Mouse (Mus musculus) C2C12 (cell line): ENCODE measurements around the gene Mgll. TPM values are rescaled to one million over a fixed set of nuclear protein-coding genes. Genes with fewer than 3 reads are reported as not detected.

Experiments used
- H3K27me3 ChIP-seq: one replicate; pipeline ENCODE4 v1.6.1; 2011; ENCODE audit not compliant: control insufficient read depth, insufficient read depth, insufficient read length
- H3K36me3 ChIP-seq: one replicate; pipeline ENCODE4 v1.6.1; 2011; ENCODE audit not compliant: control insufficient read depth, insufficient read depth
- H3K4me3 ChIP-seq: one replicate; pipeline ENCODE4 v1.5.1; 2011; ENCODE audit warnings: mild to moderate bottlenecking, control low read depth; ENCODE audit not compliant: poor library complexity, insufficient read depth, severe bottlenecking
- H3K79me2 ChIP-seq: one replicate; pipeline ENCODE4 v1.6.1; 2011; ENCODE audit not compliant: control insufficient read depth, insufficient read depth
- H3K79me3 ChIP-seq: one replicate; pipeline ENCODE4 v1.6.1; 2011; ENCODE audit warnings: low read depth, control low read depth
- H3ac ChIP-seq: one replicate; pipeline ENCODE3; 2011; ENCODE audit warnings: low read depth; ENCODE audit not compliant: control insufficient read depth, insufficient read length
- CEBPB ChIP-seq: IDR thresholded peaks from one replicate; pipeline ENCODE4 v1.6.1; 2011; ENCODE audit warnings: low read depth, mild to moderate bottlenecking, control low read depth, moderate library complexity
- CTCF ChIP-seq: IDR thresholded peaks from one replicate; pipeline ENCODE4 v1.5.1; 2011; ENCODE audit not compliant: control insufficient read depth, insufficient read depth, insufficient read length
- FOSL1 ChIP-seq: IDR thresholded peaks from one replicate; pipeline ENCODE4 v1.8.0; 2011; ENCODE audit warnings: mild to moderate bottlenecking, low read length; ENCODE audit not compliant: poor library complexity, insufficient read depth, severe bottlenecking
- MAX ChIP-seq: IDR thresholded peaks from one replicate; pipeline ENCODE4 v1.6.1; 2011; ENCODE audit warnings: mild to moderate bottlenecking, control low read depth
- MYOD1 ChIP-seq: IDR thresholded peaks from one replicate; pipeline ENCODE4 v1.6.1; 2011; ENCODE audit warnings: low read depth; ENCODE audit not compliant: control insufficient read depth, insufficient read length
- MYOG ChIP-seq: IDR thresholded peaks from one replicate; pipeline ENCODE4 v1.6.1; 2011; ENCODE audit not compliant: control insufficient read depth, insufficient read length; ENCODE audit errors: extremely low read depth
- USF1 ChIP-seq: IDR thresholded peaks from one replicate; pipeline ENCODE4 v1.6.1; 2011; ENCODE audit warnings: low read depth, mild to moderate bottlenecking, control low read depth, moderate library complexity
- polyA plus RNA-seq: library from polyadenylated mRNA; unstranded; fragments of >200 nt; fragmentation: generic; extraction: Trizol; gene quantifications from one replicate; pipeline ENCODE4 v1.2.1, GENCODE M21; 2012; ENCODE audit warnings: missing spikeins

Gene Mgll
- polyA plus RNA-seq, 1 experiment: 1.3 TPM

GRCm38 (mm10) chr6:88718033-88718725, 6.0 kb upstream of the Mgll start:
- H3K27me3 ChIP-seq: peaks cover 15% of the 10 kb centered on the region
- H3K79me3 ChIP-seq: no peaks in the 10 kb centered on the region
- TF ChIP-seq MYOD1 (no peak), USF1 (no peak), MYOG (no peak), CTCF (no peak), FOSL1 (no peak), CEBPB (no peak), MAX (no peak)
- no peak overlapping the region for H3ac ChIP-seq
- no peaks in the 10 kb centered on the region for H3K36me3 ChIP-seq
- no peaks in the 10 kb centered on the region for H3K79me2 ChIP-seq
- no peak overlapping the region for H3K4me3 ChIP-seq

GRCm38 (mm10) chr6:88721059-88721458, 3.2 kb upstream of the Mgll start:
- Histone ChIP-seq H3K36me3 (no peaks in the 10 kb centered on the region), H3K79me2 (no peaks in the 10 kb centered on the region), H3K4me3 (no peak overlapping the region), H3K79me3 (no peaks in the 10 kb centered on the region), H3ac (no peak overlapping the region), H3K27me3 (peaks cover 31% of the 10 kb centered on the region)
- no peak for TF ChIP-seq CTCF
- TF ChIP-seq MYOG: no peak
- no peak for TF ChIP-seq FOSL1

- Histone ChIP-seq H3ac (no peak overlapping the region), H3K79me3 (no peaks in the 10 kb centered on the region), H3K4me3 (no peak overlapping the region), H3K27me3 (peaks cover 37% of the 10 kb centered on the region), H3K36me3 (no peaks in the 10 kb centered on the region), H3K79me2 (no peaks in the 10 kb centered on the region)
- TF ChIP-seq FOSL1 (no peak), CEBPB (no peak), MAX (no peak), USF1 (no peak), CTCF (no peak), MYOD1 (no peak), MYOG (no peak)
Measured at GRCm38 (mm10) chr6:88722906-88723305, 1.3 kb upstream of the Mgll start.

- Histone ChIP-seq H3K36me3 (no peaks in the 10 kb centered on the region), H3ac (no peak overlapping the region), H3K27me3 (peaks cover 32% of the 10 kb centered on the region), H3K79me2 (no peaks in the 10 kb centered on the region), H3K4me3 (no peak overlapping the region), H3K79me3 (no peaks in the 10 kb centered on the region)
- TF ChIP-seq MAX (no peak), USF1 (no peak), CTCF (no peak), MYOG (no peak), CEBPB (no peak), FOSL1 (no peak), MYOD1 (no peak)
Measured at GRCm38 (mm10) chr6:88723806-88724312, 353 bp upstream of the Mgll start.

- no peak overlapping the region for H3K4me3 ChIP-seq
- H3K79me2 ChIP-seq: no peaks in the 10 kb centered on the region
- TF ChIP-seq MYOD1 (no peak), MYOG (no peak), CEBPB (no peak), CTCF (no peak), MAX (no peak), FOSL1 (no peak), USF1 (no peak)
- no peaks in the 10 kb centered on the region for H3K36me3 ChIP-seq
- H3ac ChIP-seq: no peak overlapping the region
- no peaks in the 10 kb centered on the region for H3K79me3 ChIP-seq
- peaks cover 32% of the 10 kb centered on the region for H3K27me3 ChIP-seq
Measured at GRCm38 (mm10) chr6:88725590-88725989, 1.4 kb downstream of the Mgll start.
